Mouse (Mus musculus) liver, embryonic 15.5 days (tissue): Measurements from ENCODE around the gene Il9r. TPM values are rescaled to one million over a fixed set of nuclear protein-coding genes. Genes with fewer than 3 reads are reported as not detected.

Experiments
- ATAC-seq: fragments of 200-750 bp; cut with Nextera tagmentation; 2 replicates; pipeline ENCODE4 v1.8.0; 2017; ENCODE audit warnings: moderate number of reproducible peaks, mild to moderate bottlenecking, moderate library complexity; ENCODE audit not compliant: insufficient read depth
- H3K27ac ChIP-seq: fragments of 300-500 bp; sonication (generic); replicated peaks from 2 replicates; pipeline ENCODE4 v1.5.1; 2015; ENCODE audit warnings: mild to moderate bottlenecking, inconsistent platforms
- H3K27me3 ChIP-seq: fragments of 300-500 bp; sonication (generic); 2 replicates; pipeline ENCODE4 v1.6.1; 2015; ENCODE audit warnings: mild to moderate bottlenecking, inconsistent platforms
- H3K36me3 ChIP-seq: fragments of 300-500 bp; sonication (generic); replicated peaks from 2 replicates; pipeline ENCODE4 v1.6.1; 2015; ENCODE audit warnings: moderate library complexity, mild to moderate bottlenecking, inconsistent platforms
- H3K4me1 ChIP-seq: fragments of 300-500 bp; sonication (generic); replicated peaks from 2 replicates; pipeline ENCODE4 v1.6.1; 2015; ENCODE audit warnings: inconsistent platforms
- H3K4me2 ChIP-seq: fragments of 300-500 bp; sonication (generic); 2 replicates; pipeline ENCODE4 v1.6.1; 2015; ENCODE audit warnings: moderate library complexity, mild to moderate bottlenecking, inconsistent platforms
- H3K4me3 ChIP-seq: fragments of 300-500 bp; sonication (generic); replicated peaks from 2 replicates; pipeline ENCODE4 v1.5.1; 2015; ENCODE audit warnings: mild to moderate bottlenecking, inconsistent platforms
- H3K9ac ChIP-seq: fragments of 300-500 bp; sonication (generic); 2 replicates; pipeline ENCODE4 v1.6.1; 2015; ENCODE audit warnings: moderate library complexity, mild to moderate bottlenecking, inconsistent platforms
- H3K9me3 ChIP-seq: fragments of 300-500 bp; sonication (generic); replicated peaks from 2 replicates; pipeline ENCODE4 v1.6.1; 2016; ENCODE audit warnings: inconsistent platforms
- WGBS: fragments of 180-500 bp; shearing (Covaris S2); methylation state at CpG from one replicate; pipeline ENCODE4 v1.1.7; 2015; ENCODE audit warnings: mixed read lengths; ENCODE audit not compliant: insufficient replicate concordance; 5-methylcytosine and 5-hydroxymethylcytosine counted together
- polyA plus RNA-seq: library from polyadenylated mRNA; unstranded; fragments of >200 nt; fragmentation: Nextera tagmentation; extraction: Ambion mirVana; gene quantifications from 2 replicates; pipeline ENCODE4 v1.2.1, GENCODE M21; 2015

Il9r gene
- polyA plus RNA-seq, 1 experiment from 2014 or later, result 0.13 TPM

- WGBS, result 32% methylated on average over 6 of the region's 6 CpGs
- Histone ChIP-seq H3K4me2 (no peak overlapping the region), H3K4me3 (no peak overlapping the region), H3K27me3 (peaks cover 4% of the 10 kb centered on the region; the same call in 1 of the 2 replicates), H3K9me3 (no peaks in the 10 kb centered on the region), H3K27ac (no peak overlapping the region), H3K9ac (no peak overlapping the region), H3K36me3 (no peaks in the 10 kb centered on the region), H3K4me1 (peaks cover 30% of the 10 kb centered on the region)
- no peak for ATAC-seq
These were observed 3.4 kb downstream of the Il9r start for GRCm38 (mm10) chr11:32196727-32197126.

- Histone ChIP-seq H3K4me1 (peaks cover 30% of the 10 kb centered on the region), H3K4me2 (no peak overlapping the region), H3K27ac (no peak overlapping the region), H3K4me3 (no peak overlapping the region), H3K9ac (no peak overlapping the region), H3K36me3 (no peaks in the 10 kb centered on the region), H3K9me3 (no peaks in the 10 kb centered on the region), H3K27me3 (peaks cover 4% of the 10 kb centered on the region; the same call in 1 of the 2 replicates)
- ATAC-seq, result no peak
- WGBS, result 16% methylated on average over 11 of the region's 11 CpGs
These were observed 4.1 kb downstream of the Il9r start for GRCm38 (mm10) chr11:32195867-32196540.

GRCm38 (mm10) chr11:32194626-32195025 is 5.5 kb downstream of the Il9r start:
- no peaks in the 10 kb centered on the region for H3K36me3 ChIP-seq
- no peak for ATAC-seq
- WGBS, result 71% methylated on average over 5 of the region's 5 CpGs
- no peaks in the 10 kb centered on the region for H3K9me3 ChIP-seq
- H3K27ac ChIP-seq, result no peak overlapping the region
- H3K4me2 ChIP-seq, result no peak overlapping the region
- no peak overlapping the region for H3K9ac ChIP-seq
- peaks cover 4% of the 10 kb centered on the region; the same call in 1 of the 2 replicates for H3K27me3 ChIP-seq
- peaks cover 21% of the 10 kb centered on the region for H3K4me1 ChIP-seq
- no peak overlapping the region for H3K4me3 ChIP-seq

GRCm38 (mm10) chr11:32194086-32194485 is 6.0 kb downstream of the Il9r start:
- peaks cover 4% of the 10 kb centered on the region; the same call in 1 of the 2 replicates for H3K27me3 ChIP-seq
- peaks cover 15% of the 10 kb centered on the region for H3K4me1 ChIP-seq
- H3K36me3 ChIP-seq, result no peaks in the 10 kb centered on the region
- H3K9ac ChIP-seq, result no peak overlapping the region
- H3K9me3 ChIP-seq, result no peaks in the 10 kb centered on the region
- 59% methylated on average over 10 of the region's 10 CpGs for WGBS
- H3K4me2 ChIP-seq, result no peak overlapping the region
- ATAC-seq, result no peak
- no peak overlapping the region for H3K4me3 ChIP-seq
- no peak overlapping the region for H3K27ac ChIP-seq

- WGBS, result 85% methylated on average over 10 of the region's 10 CpGs
- H3K27me3 ChIP-seq, result peaks cover 4% of the 10 kb centered on the region; the same call in 1 of the 2 replicates
- peaks cover 8% of the 10 kb centered on the region for H3K4me1 ChIP-seq
- no peak for ATAC-seq
- no peaks in the 10 kb centered on the region for H3K36me3 ChIP-seq
- H3K27ac ChIP-seq, result no peak overlapping the region
- no peaks in the 10 kb centered on the region for H3K9me3 ChIP-seq
- no peak overlapping the region for H3K4me2 ChIP-seq
- no peak overlapping the region for H3K9ac ChIP-seq
- no peak overlapping the region for H3K4me3 ChIP-seq
These were observed 6.9 kb downstream of the Il9r start for GRCm38 (mm10) chr11:32193156-32193555.

- H3K4me3 ChIP-seq, result no peak overlapping the region
- no peak overlapping the region for H3K9ac ChIP-seq
- WGBS, result 75% methylated on average over 13 of the region's 13 CpGs
- no peaks in the 10 kb centered on the region for H3K36me3 ChIP-seq
- no peak overlapping the region for H3K27ac ChIP-seq
- H3K9me3 ChIP-seq, result no peaks in the 10 kb centered on the region
- H3K27me3 ChIP-seq, result peaks cover 4% of the 10 kb centered on the region; the same call in 1 of the 2 replicates
- ATAC-seq, result no peak
- H3K4me2 ChIP-seq, result no peak overlapping the region
- H3K4me1 ChIP-seq, result 0 out of 2 replicates have a peak, but pooled peaks cover under 1% of the 10 kb centered on the region
These were observed 9.4 kb downstream of the Il9r start for GRCm38 (mm10) chr11:32190603-32191110.

- Histone ChIP-seq H3K36me3 (no peaks in the 10 kb centered on the region), H3K9me3 (no peaks in the 10 kb centered on the region), H3K4me1 (no peaks in the 10 kb centered on the region), H3K4me2 (no peak overlapping the region), H3K27me3 (peaks cover under 1% of the 10 kb centered on the region), H3K27ac (no peak overlapping the region), H3K9ac (no peak overlapping the region), H3K4me3 (no peak overlapping the region)
- 81% methylated on average over 9 of the region's 9 CpGs for WGBS
- no peak for ATAC-seq
These were observed 10.0 kb downstream of the Il9r start for GRCm38 (mm10) chr11:32190119-32190518.

- no peak for ATAC-seq
- no peaks in the 10 kb centered on the region for H3K4me1 ChIP-seq
- no peak overlapping the region for H3K4me3 ChIP-seq
- WGBS, result 70% methylated on average over 5 of the region's 5 CpGs
- no peak overlapping the region for H3K4me2 ChIP-seq
- H3K27ac ChIP-seq, result no peak overlapping the region
- no peaks in the 10 kb centered on the region; the same call in 1 of the 2 replicates for H3K27me3 ChIP-seq
- H3K9me3 ChIP-seq, result no peaks in the 10 kb centered on the region
- no peak overlapping the region for H3K9ac ChIP-seq
- H3K36me3 ChIP-seq, result no peaks in the 10 kb centered on the region
These were observed 10.6 kb downstream of the Il9r start for GRCm38 (mm10) chr11:32189434-32189833.

- H3K27ac ChIP-seq, result no peak overlapping the region
- no peaks in the 10 kb centered on the region for H3K4me1 ChIP-seq
- H3K9ac ChIP-seq, result no peak overlapping the region
- no peak for ATAC-seq
- no peak overlapping the region for H3K4me3 ChIP-seq
- no peak overlapping the region for H3K4me2 ChIP-seq
- no peaks in the 10 kb centered on the region for H3K36me3 ChIP-seq
- 77% methylated on average over 12 of the region's 12 CpGs for WGBS
- H3K27me3 ChIP-seq, result no peaks in the 10 kb centered on the region; the same call in 1 of the 2 replicates
- no peaks in the 10 kb centered on the region for H3K9me3 ChIP-seq
These were observed 11.2 kb downstream of the Il9r start for GRCm38 (mm10) chr11:32188881-32189280.

- Histone ChIP-seq H3K27ac (no peak overlapping the region), H3K9me3 (no peaks in the 10 kb centered on the region), H3K4me3 (no peak overlapping the region), H3K9ac (no peak overlapping the region), H3K4me1 (peaks cover 3% of the 10 kb centered on the region), H3K27me3 (peaks cover 3% of the 10 kb centered on the region; the same call in 1 of the 2 replicates), H3K36me3 (no peaks in the 10 kb centered on the region), H3K4me2 (no peak overlapping the region)
- WGBS, result 63% methylated on average over 4 of the region's 4 CpGs
- ATAC-seq, result no peak
These were observed 12.8 kb downstream of the Il9r start for GRCm38 (mm10) chr11:32187256-32187655.

GRCm38 (mm10) chr11:32186031-32186430 is 14.0 kb downstream of the Il9r start:
- Histone ChIP-seq H3K27ac (no peak overlapping the region), H3K9me3 (no peaks in the 10 kb centered on the region), H3K4me2 (no peak overlapping the region), H3K9ac (no peak overlapping the region), H3K27me3 (peaks cover 12% of the 10 kb centered on the region; the same call in 1 of the 2 replicates), H3K36me3 (no peaks in the 10 kb centered on the region), H3K4me1 (peaks cover 3% of the 10 kb centered on the region), H3K4me3 (no peak overlapping the region)
- WGBS, result 76% methylated on average over 3 of the region's 3 CpGs
- no peak for ATAC-seq
